Mouse (Mus musculus) urinary bladder, adult 18-20 months (tissue): Measurements from ENCODE around the gene Alkbh4.
A peak's percentile ranks its signal among the peaks of the same experiment; 100 is the strongest.

Experiments
- DNase-seq, 2 experiments: peaks; one replicate each; pipeline ENCODE4 v3.0.0; 2022; ENCODE audit warnings: low spot score in 2 of 2, mixed read lengths in 2 of 2

Gene Alkbh4

DNA sequence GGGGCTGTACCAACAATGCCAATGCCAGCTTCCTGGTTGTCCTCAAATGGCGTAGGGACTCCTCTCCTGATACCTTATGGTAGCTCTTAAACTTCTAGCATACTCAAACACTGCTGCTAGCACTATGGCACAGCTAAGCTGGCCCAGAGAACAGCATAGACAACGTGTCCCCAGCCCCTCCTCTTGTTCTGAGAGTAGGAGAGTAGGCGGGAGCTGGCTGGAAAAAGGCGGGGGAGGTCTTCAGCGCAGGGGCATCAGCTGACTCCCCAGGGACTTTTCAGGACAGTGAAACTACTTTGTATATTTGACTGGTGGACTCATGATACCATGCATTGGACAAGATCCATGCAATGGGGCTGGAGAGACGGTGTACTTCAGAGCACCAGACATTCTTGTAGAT lies 46.1 kb downstream of the Alkbh4 start:
- DNase-seq, result no peak

DNA sequence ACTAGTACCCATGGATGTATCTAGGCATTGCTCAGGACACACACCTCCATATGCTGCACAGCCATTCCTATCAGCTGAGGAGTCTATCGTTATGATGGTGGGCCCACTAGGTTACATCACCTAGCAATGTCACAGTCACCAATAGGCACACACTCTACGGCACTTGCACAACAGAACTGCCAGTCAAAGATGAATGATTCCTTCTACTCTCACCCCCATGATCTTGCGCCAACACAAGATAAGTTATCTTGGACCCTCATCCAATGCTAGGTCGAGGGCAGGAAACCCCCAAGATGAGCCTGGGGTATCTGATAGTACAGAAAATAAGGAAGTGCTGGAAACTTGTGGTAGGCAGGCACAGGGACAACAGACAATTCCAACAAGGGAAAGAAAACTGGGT lies 46.9 kb downstream of the Alkbh4 start:
- no peak for DNase-seq

DNA sequence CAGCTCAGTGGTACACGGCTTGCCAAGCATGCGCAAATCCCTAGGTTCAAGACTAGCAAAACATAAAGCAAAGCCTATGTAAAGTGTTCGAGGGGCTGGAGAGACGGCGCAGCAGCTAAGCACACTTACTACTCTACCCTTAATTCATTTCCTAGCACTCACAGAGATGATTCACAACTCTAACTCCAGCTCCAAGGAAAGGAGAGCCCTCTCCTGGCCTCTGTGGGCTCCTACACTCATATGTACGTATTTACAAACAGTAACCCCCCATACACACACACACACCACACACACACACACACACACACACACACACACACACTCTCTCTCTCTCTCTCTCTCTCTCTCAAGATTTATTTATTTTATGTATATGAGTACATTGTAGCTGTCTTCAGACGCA lies 47.8 kb downstream of the Alkbh4 start:
- DNase-seq, result no peak

DNA sequence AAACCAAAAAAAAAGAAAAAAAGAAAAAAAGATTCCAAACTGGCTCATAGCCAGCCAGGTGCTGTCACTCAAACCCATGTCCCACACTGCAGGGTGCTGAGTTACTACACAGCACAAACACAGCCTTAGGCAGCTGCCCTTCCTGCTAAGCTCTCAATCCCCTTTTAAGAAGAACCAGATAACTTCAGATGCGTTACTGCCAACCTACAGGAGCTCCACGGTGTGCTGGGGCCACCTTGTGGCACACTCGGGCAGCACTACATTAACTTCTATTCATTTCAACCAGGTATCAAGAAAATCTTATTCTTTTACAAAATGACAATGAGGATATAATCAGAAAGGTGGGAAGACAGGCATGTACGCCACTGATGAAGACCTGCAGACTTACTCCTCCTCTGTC lies 50.8 kb downstream of the Alkbh4 start:
- DNase-seq, result peak; percentile 24 to 49
